Mouse (Mus musculus) lung, postnatal 0 days (tissue): ENCODE results near the gene Rara.

Experiments
- CTCF ChIP-seq: IDR thresholded peaks from 2 replicates; pipeline ENCODE4 v1.5.1; 2016; ENCODE audit warnings: antibody characterized with exemption, mild to moderate bottlenecking
- EP300 ChIP-seq: IDR thresholded peaks from 2 replicates; pipeline ENCODE4 v1.6.1; 2016; ENCODE audit warnings: antibody characterized with exemption, mild to moderate bottlenecking, control low read depth

GRCm38 (mm10) chr11:98952111-98952510 is 24.5 kb downstream of the Rara start:
- TF ChIP-seq CTCF (no peak), EP300 (no peak)
